Mouse (Mus musculus): ENCODE measurements at regions not wholly inside any gene's neighbourhood (a gene's known extent, or its start where the extent isn't known, plus 50 kb on each side); places are given as distances from the start of the nearest gene placed in this dataset.

- ATAC-seq (ENCODE audit: insufficient number of reproducible peaks, insufficient read depth, low FRiP score, low TSS enrichment), result no peak
Observed at GRCm38 (mm10) chr2:63473699-63474098, 289.6 kb upstream of the Kcnh7 start.

GRCm38 (mm10) chr2:63472248-63472647 is 288.2 kb upstream of the Kcnh7 start:
- Histone ChIP-seq H3K4me1 (no peaks in the 10 kb centered on the region), H3K27ac (no peak overlapping the region), H3K4me3 (no peak overlapping the region), H3K36me3 (no peaks in the 10 kb centered on the region), H3K9ac (no peak overlapping the region), H3K27me3 (no peaks in the 10 kb centered on the region), H3K9me3 (no peaks in the 10 kb centered on the region), H3K4me2 (replicated peaks) (no peak overlapping the region)
- 0 out of 2 replicates have a peak, but pooled peaks have one; percentile 35 for ATAC-seq (ENCODE audit: insufficient number of reproducible peaks, insufficient read depth, low FRiP score, low TSS enrichment)
- 49% methylated on average over 2 of the region's 2 CpGs for WGBS

More at GRCm38 (mm10) chr2:63473699-63474098, 289.6 kb upstream of the Kcnh7 start:
- WGBS, result 19% methylated on average over 2 of the region's 2 CpGs
- H3K4me3 ChIP-seq, result no peak overlapping the region
- no peak overlapping the region for H3K9ac ChIP-seq
- no peaks in the 10 kb centered on the region for H3K4me1 ChIP-seq
- H3K4me2 ChIP-seq (replicated peaks), result no peak overlapping the region
- no peaks in the 10 kb centered on the region for H3K9me3 ChIP-seq
- H3K36me3 ChIP-seq, result no peaks in the 10 kb centered on the region
- H3K27me3 ChIP-seq, result no peaks in the 10 kb centered on the region
- no peak overlapping the region for H3K27ac ChIP-seq

- 85% methylated on average over 2 of the region's 2 CpGs for WGBS
- ATAC-seq (ENCODE audit: insufficient number of reproducible peaks, insufficient read depth, low FRiP score, low TSS enrichment), result no peak
- H3K4me2 ChIP-seq (replicated peaks), result no peak overlapping the region
Observed at GRCm38 (mm10) chr2:63459112-63459511, 275.0 kb upstream of the Kcnh7 start.

DNA sequence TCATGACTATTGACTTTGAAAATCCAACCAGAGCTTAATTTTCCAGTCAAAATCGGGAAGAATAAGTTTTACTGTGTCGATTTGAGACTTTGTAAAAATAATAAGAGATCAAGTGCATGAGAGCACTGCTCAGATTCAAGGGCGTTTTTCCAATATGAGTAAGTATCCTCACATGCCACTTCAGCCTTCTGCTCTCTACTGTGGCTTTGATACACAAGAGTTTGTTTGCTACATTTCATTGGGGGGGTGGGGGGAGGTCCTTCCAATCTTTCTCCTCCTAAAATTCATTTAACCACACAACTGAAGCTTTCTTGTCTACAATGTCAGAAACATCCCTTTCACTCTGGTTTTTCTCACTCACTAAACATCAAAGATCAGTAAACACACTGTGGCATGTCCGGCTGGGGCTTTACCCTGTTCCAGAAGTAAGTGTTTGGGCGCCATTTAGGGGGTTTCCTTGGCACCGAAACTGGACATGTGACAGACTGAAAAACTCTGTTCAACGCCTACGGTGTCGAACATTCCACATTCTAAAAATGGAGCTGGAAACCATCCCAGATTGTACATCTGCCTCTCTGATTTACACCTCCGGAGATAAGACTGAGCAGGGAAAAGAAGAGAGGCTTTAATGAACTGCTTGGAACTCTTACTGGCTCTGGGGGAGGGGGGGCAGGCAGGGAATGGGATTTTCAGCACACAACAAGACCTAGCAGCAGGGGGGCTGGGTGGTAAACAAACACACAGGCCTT is 270.4 kb upstream of the Kcnh7 start:
- no peaks in the 10 kb centered on the region for H3K9me3 ChIP-seq
- no peak overlapping the region for H3K4me3 ChIP-seq
- no peak overlapping the region for H3K9ac ChIP-seq
- no peaks in the 10 kb centered on the region for H3K4me1 ChIP-seq
- no peak overlapping the region for H3K27ac ChIP-seq
- no peak for ATAC-seq (ENCODE audit: insufficient number of reproducible peaks, insufficient read depth, low FRiP score, low TSS enrichment)
- H3K27me3 ChIP-seq, result no peaks in the 10 kb centered on the region
- no peaks in the 10 kb centered on the region for H3K36me3 ChIP-seq
- 71% methylated on average over 10 of the region's 10 CpGs for WGBS
- H3K4me2 ChIP-seq (replicated peaks), result no peak overlapping the region

More at GRCm38 (mm10) chr2:63459112-63459511, 275.0 kb upstream of the Kcnh7 start:
- Histone ChIP-seq H3K4me3 (no peak overlapping the region), H3K27ac (no peak overlapping the region), H3K36me3 (no peaks in the 10 kb centered on the region), H3K9ac (no peak overlapping the region), H3K4me1 (no peaks in the 10 kb centered on the region), H3K27me3 (no peaks in the 10 kb centered on the region), H3K9me3 (no peaks in the 10 kb centered on the region)

DNA sequence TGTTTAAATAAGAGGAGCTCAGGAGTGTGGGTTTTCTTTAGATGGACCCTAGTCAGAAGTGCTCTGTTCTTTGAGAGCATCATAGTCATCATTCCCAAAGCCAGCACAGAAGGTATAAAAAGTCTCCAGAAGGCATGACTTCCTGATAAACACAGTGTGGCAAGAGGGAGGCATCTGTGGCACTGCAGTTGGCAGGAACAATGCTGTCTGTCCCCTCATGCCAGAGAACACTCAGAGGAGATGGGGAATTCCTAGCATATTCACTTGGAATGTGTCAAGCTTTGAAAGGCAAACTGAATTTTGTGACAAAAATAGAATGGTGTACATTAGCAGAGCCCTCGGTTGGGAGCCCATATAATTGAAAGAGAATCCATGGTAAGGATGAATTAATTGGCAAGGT is 268.8 kb upstream of the Kcnh7 start:
- Histone ChIP-seq H3K4me1 (no peaks in the 10 kb centered on the region), H3K27me3 (no peaks in the 10 kb centered on the region), H3K4me2 (replicated peaks) (no peak overlapping the region), H3K9me3 (no peaks in the 10 kb centered on the region), H3K36me3 (no peaks in the 10 kb centered on the region), H3K9ac (no peak overlapping the region), H3K27ac (no peak overlapping the region), H3K4me3 (no peak overlapping the region)
- no peak for ATAC-seq (ENCODE audit: insufficient number of reproducible peaks, insufficient read depth, low FRiP score, low TSS enrichment)
- 65% methylated on average over 1 of the region's 1 CpGs for WGBS

DNA sequence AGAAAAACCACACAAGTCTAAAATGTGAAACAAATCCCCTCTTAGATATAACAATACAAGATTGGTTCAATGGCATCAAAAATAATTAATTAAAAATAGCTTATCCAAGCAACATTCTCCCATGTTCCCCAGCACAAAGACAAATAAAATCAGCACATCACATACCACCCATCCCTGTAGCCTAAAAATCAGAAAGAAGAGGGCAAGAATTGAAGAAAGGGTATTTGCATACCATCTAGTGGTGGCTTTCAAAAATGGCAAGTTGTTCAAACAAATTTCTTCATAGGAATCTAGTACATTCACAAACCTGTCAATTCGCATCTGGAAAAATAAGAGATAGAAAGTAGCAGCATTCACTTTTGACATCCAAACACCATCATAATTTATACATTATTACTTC is 268.1 kb upstream of the Kcnh7 start:
- Histone ChIP-seq H3K4me2 (replicated peaks) (no peak overlapping the region), H3K4me1 (no peaks in the 10 kb centered on the region), H3K36me3 (no peaks in the 10 kb centered on the region), H3K9ac (no peak overlapping the region), H3K27me3 (no peaks in the 10 kb centered on the region), H3K27ac (no peak overlapping the region), H3K4me3 (no peak overlapping the region), H3K9me3 (no peaks in the 10 kb centered on the region)
- no peak for ATAC-seq (ENCODE audit: insufficient number of reproducible peaks, insufficient read depth, low FRiP score, low TSS enrichment)
- WGBS, result 69% methylated on average over 1 of the region's 1 CpGs

DNA sequence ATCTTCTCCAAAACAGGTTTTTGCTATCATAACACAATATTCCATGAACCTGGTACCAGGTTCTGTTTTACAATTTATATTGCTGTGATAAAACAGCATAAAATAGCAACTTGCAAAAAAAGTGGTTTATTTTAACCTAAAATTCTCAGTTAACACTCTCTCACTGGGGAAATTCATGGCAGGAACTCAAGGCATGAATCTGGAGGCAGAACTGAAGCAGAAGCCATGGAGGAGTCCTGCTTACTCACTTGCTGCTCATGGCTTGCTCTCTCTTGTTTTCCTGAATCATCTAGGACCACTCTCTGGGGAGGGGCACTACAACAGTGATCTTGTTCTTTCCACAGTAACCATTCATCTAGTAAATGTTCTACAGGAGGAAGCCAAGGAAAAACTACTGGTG is 250.2 kb upstream of the Kcnh7 start:
- H3K9me3 ChIP-seq, result no peaks in the 10 kb centered on the region
- H3K4me1 ChIP-seq, result no peaks in the 10 kb centered on the region
- H3K27ac ChIP-seq, result no peak overlapping the region
- H3K36me3 ChIP-seq, result no peaks in the 10 kb centered on the region
- H3K4me2 ChIP-seq (replicated peaks), result no peak overlapping the region
- no peak overlapping the region for H3K4me3 ChIP-seq
- no peaks in the 10 kb centered on the region for H3K27me3 ChIP-seq
- ATAC-seq (ENCODE audit: insufficient number of reproducible peaks, insufficient read depth, low FRiP score, low TSS enrichment), result no peak
- no peak overlapping the region for H3K9ac ChIP-seq

DNA sequence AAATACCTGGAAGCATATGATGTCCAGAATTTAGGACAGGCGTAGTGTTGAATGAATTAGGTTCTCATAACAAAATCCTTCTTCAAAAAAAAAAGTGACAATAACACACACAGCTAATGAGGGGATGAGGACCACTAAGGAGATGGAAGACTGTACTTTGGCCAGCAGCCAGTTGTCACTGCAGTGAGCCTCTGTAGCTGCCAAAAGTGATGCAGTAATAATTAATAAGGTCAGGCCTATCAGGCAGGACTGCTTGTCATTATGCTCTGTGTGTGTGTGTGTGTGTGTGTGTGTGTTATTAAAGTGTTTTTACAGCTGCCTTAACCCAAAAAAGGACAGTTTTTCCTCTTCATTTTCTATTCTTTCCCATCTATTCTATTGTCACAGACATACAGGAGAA is 221.3 kb upstream of the Kcnh7 start:
- Histone ChIP-seq H3K4me3 (no peak overlapping the region), H3K4me1 (no peaks in the 10 kb centered on the region), H3K27ac (no peak overlapping the region), H3K36me3 (no peaks in the 10 kb centered on the region), H3K9ac (no peak overlapping the region), H3K9me3 (no peaks in the 10 kb centered on the region), H3K27me3 (no peaks in the 10 kb centered on the region), H3K4me2 (replicated peaks) (no peak overlapping the region)
- 93% methylated on average over 1 of the region's 1 CpGs for WGBS
- ATAC-seq (ENCODE audit: insufficient number of reproducible peaks, insufficient read depth, low FRiP score, low TSS enrichment), result no peak

Data from embryonic facial prominence, embryonic 12.5 days (tissue).